Mouse (Mus musculus): ENCODE measurements around the gene Dlk2. TPM values are rescaled to one million over a fixed set of nuclear protein-coding genes. Genes with fewer than 3 reads are reported as not detected.
A peak's percentile ranks its signal among the peaks of the same experiment; 100 is the strongest.

Gene Dlk2
- polyA plus RNA-seq, 1 experiment from 2014 or later = 5.7 TPM

GRCm38 (mm10) chr17:46298220-46298913, 1.1 kb downstream of the Dlk2 start:
- peaks cover 18% of the 10 kb centered on the region for H3K4me1 ChIP-seq
- ATAC-seq (ENCODE audit: insufficient read depth, low FRiP score, low read depth) = peak; percentile 82; the same call in 1 of the 2 replicates
- peaks cover 44% of the 10 kb centered on the region for H3K27me3 ChIP-seq (replicated peaks)
- peak overlapping the region; percentile 41 for H3K9ac ChIP-seq
- no peaks in the 10 kb centered on the region for H3K9me3 ChIP-seq
- no peak overlapping the region for H3K27ac ChIP-seq
- H3K4me3 ChIP-seq (replicated peaks) = peak overlapping the region; percentile 59
- H3K36me3 ChIP-seq = no peaks in the 10 kb centered on the region
- H3K4me2 ChIP-seq = peak overlapping the region; percentile 100
- WGBS = 1% methylated on average over 48 of the region's 48 CpGs

DNA sequence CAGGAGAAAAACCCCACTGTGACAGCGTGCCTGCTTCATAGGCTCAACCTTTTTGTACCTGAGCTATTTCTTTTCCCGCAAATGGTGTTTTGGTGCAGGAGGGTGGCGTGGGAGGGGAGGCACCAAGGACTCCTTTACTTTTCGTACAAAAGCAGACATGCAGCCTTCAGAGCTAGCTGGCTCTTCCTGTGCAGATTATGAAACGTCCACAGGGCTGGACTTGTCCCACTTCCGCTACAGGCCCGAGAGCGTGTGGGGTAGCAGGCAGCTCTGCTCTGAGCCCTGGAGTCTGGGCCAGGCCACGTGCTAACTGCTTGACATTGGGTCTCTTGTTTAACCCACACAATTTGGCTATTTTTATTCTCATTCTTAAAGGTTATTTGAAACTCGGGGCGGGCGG, 4.7 kb downstream of the Dlk2 start:
- Histone ChIP-seq H3K4me3 (replicated peaks) (no peak overlapping the region), H3K27ac (no peak overlapping the region), H3K4me2 (no peak overlapping the region), H3K36me3 (no peaks in the 10 kb centered on the region), H3K4me1 (peaks cover 18% of the 10 kb centered on the region), H3K9me3 (no peaks in the 10 kb centered on the region), H3K9ac (no peak overlapping the region), H3K27me3 (replicated peaks) (peaks cover 19% of the 10 kb centered on the region)
- ATAC-seq (ENCODE audit: insufficient read depth, low FRiP score, low read depth) = no peak
- 71% methylated on average over 12 of the region's 12 CpGs for WGBS

- Histone ChIP-seq H3K27me3 (replicated peaks) (no peaks in the 10 kb centered on the region; the same call in 1 of the 2 replicates), H3K36me3 (no peaks in the 10 kb centered on the region), H3K9me3 (no peaks in the 10 kb centered on the region), H3K9ac (no peak overlapping the region), H3K4me3 (replicated peaks) (no peak overlapping the region), H3K27ac (no peak overlapping the region), H3K4me1 (no peaks in the 10 kb centered on the region), H3K4me2 (no peak overlapping the region)
- no peak for ATAC-seq (ENCODE audit: insufficient read depth, low FRiP score, low read depth)
- 87% methylated on average over 9 of the region's 9 CpGs for WGBS
These were observed 7.0 kb downstream of the Dlk2 start for GRCm38 (mm10) chr17:46304184-46304583.

DNA sequence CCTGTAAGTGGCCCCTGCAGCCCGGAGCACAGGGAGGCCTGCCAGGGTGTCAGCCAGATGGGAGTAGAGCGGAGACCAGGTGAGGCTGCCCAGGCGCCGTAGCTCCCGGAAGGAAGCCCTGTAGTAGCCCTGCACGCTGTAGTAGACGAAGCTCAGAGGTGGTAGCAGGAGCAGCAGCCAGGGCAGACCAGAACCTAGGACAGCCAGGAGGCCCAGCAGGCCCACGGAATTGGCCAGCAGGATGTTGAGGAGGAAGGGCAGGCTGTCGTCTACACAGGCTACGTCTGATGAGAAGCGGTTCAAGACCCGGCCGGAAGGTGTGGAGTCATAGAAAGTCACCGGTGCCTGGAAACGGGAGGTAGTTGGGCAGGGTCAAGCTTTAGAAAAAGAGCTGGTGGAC, 9.7 kb downstream of the Dlk2 start:
- H3K36me3 ChIP-seq = no peaks in the 10 kb centered on the region
- no peaks in the 10 kb centered on the region for H3K9me3 ChIP-seq
- no peaks in the 10 kb centered on the region for H3K27me3 ChIP-seq (replicated peaks)
- H3K4me1 ChIP-seq = no peaks in the 10 kb centered on the region
- H3K9ac ChIP-seq = no peak overlapping the region
- 90% methylated on average over 15 of the region's 15 CpGs for WGBS
- no peak for ATAC-seq (ENCODE audit: insufficient read depth, low FRiP score, low read depth)
- no peak overlapping the region for H3K27ac ChIP-seq
- no peak overlapping the region for H3K4me2 ChIP-seq
- H3K4me3 ChIP-seq (replicated peaks) = no peak overlapping the region

DNA sequence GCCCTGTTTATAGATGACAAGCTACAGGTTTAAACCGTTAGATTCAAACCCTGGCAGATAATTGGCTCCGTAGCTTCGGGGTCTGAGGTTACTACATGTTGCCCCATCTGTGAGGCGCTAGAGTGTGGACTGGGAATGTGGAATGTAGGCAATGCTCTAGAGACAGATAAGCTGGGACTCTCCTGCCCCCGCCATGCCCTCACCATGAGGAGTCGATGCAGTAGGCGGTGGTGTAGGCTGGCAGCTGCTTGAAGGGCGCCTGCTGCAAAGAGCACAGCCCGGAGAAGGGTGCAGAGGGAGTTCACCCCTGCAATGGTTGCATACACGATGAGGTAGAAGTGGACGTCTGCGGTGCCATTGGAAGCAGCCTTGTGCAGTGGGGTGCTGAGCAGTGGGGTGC, 12.6 kb downstream of the Dlk2 start:
- no peaks in the 10 kb centered on the region for H3K36me3 ChIP-seq
- WGBS = 78% methylated on average over 12 of the region's 12 CpGs
- H3K9me3 ChIP-seq = no peaks in the 10 kb centered on the region
- H3K9ac ChIP-seq = no peak overlapping the region
- H3K4me3 ChIP-seq (replicated peaks) = no peak overlapping the region
- no peak overlapping the region for H3K4me2 ChIP-seq
- no peaks in the 10 kb centered on the region for H3K4me1 ChIP-seq
- no peaks in the 10 kb centered on the region for H3K27me3 ChIP-seq (replicated peaks)
- no peak for ATAC-seq (ENCODE audit: insufficient read depth, low FRiP score, low read depth)
- H3K27ac ChIP-seq = no peak overlapping the region

GRCm38 (mm10) chr17:46310515-46310914, 13.3 kb downstream of the Dlk2 start:
- H3K27ac ChIP-seq = no peak overlapping the region
- no peaks in the 10 kb centered on the region for H3K27me3 ChIP-seq (replicated peaks)
- WGBS = 85% methylated on average over 10 of the region's 10 CpGs
- no peak overlapping the region for H3K9ac ChIP-seq
- H3K9me3 ChIP-seq = no peaks in the 10 kb centered on the region
- no peaks in the 10 kb centered on the region for H3K4me1 ChIP-seq
- H3K36me3 ChIP-seq = no peaks in the 10 kb centered on the region
- H3K4me3 ChIP-seq (replicated peaks) = no peak overlapping the region
- no peak for ATAC-seq (ENCODE audit: insufficient read depth, low FRiP score, low read depth)
- no peak overlapping the region for H3K4me2 ChIP-seq

- no peak overlapping the region for H3K4me2 ChIP-seq
- WGBS = 81% methylated on average over 9 of the region's 9 CpGs
- H3K27ac ChIP-seq = no peak overlapping the region
- no peaks in the 10 kb centered on the region for H3K4me1 ChIP-seq
- no peak overlapping the region for H3K9ac ChIP-seq
- no peak for ATAC-seq (ENCODE audit: insufficient read depth, low FRiP score, low read depth)
- H3K36me3 ChIP-seq = no peaks in the 10 kb centered on the region
- H3K9me3 ChIP-seq = no peaks in the 10 kb centered on the region
- H3K27me3 ChIP-seq (replicated peaks) = no peaks in the 10 kb centered on the region
- H3K4me3 ChIP-seq (replicated peaks) = no peak overlapping the region
These were observed 16.0 kb downstream of the Dlk2 start for GRCm38 (mm10) chr17:46313135-46313715.

DNA sequence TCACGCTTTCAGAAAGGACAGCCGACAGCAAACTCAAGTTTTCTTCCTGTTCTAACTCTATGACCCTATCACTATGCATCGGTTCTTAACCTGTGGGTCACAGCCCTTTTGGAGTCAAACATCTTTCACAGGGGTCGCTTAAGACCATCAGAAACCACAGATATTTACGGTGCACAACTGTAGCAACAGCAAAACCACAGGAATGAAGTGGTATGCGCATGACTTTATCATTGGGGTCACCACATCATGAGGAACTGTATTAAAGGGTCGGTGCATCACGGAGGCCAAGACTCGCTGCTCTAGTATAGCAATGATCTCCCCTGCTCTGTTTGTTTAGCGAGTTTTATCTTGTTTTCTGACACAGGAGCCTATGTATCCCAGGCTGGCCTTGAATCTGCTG, 18.6 kb downstream of the Dlk2 start:
- 0 out of 2 replicates have a peak, but pooled peaks cover 2% of the 10 kb centered on the region for H3K9me3 ChIP-seq
- no peaks in the 10 kb centered on the region for H3K27me3 ChIP-seq (replicated peaks)
- no peak overlapping the region for H3K4me2 ChIP-seq
- H3K9ac ChIP-seq = no peak overlapping the region
- ATAC-seq (ENCODE audit: insufficient read depth, low FRiP score, low read depth) = no peak
- WGBS = 81% methylated on average over 10 of the region's 10 CpGs
- no peaks in the 10 kb centered on the region for H3K36me3 ChIP-seq
- H3K4me3 ChIP-seq (replicated peaks) = no peak overlapping the region
- H3K27ac ChIP-seq = no peak overlapping the region
- H3K4me1 ChIP-seq = no peaks in the 10 kb centered on the region

DNA sequence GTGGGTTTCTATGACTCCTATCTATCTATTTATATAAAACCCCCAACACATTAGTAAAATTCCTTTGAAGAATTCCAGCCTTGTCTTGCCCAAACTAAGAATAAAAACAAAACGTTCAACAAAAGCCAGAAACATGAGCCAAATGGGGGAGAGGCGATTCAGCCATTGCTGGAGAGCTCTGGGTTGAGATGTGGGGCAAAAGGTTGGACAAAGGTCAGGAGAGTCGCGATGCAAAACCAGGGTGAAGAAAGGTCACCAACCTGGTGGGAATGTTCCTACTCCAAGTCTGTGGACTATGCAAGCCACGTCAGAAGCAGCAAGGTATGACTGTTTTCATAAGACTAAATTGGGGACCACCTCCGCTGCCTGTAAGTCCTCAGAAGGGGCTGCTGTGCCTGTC, 23.3 kb downstream of the Dlk2 start:
- no peak overlapping the region for H3K4me3 ChIP-seq (replicated peaks)
- no peak for ATAC-seq (ENCODE audit: insufficient read depth, low FRiP score, low read depth)
- H3K36me3 ChIP-seq = peaks cover 21% of the 10 kb centered on the region; the same call in 1 of the 2 replicates
- 59% methylated on average over 6 of the region's 6 CpGs for WGBS
- H3K9ac ChIP-seq = no peak overlapping the region
- no peaks in the 10 kb centered on the region for H3K27me3 ChIP-seq (replicated peaks)
- H3K27ac ChIP-seq = no peak overlapping the region
- no peaks in the 10 kb centered on the region for H3K4me1 ChIP-seq
- H3K9me3 ChIP-seq = 0 out of 2 replicates have a peak, but pooled peaks cover 2% of the 10 kb centered on the region
- no peak overlapping the region for H3K4me2 ChIP-seq

DNA sequence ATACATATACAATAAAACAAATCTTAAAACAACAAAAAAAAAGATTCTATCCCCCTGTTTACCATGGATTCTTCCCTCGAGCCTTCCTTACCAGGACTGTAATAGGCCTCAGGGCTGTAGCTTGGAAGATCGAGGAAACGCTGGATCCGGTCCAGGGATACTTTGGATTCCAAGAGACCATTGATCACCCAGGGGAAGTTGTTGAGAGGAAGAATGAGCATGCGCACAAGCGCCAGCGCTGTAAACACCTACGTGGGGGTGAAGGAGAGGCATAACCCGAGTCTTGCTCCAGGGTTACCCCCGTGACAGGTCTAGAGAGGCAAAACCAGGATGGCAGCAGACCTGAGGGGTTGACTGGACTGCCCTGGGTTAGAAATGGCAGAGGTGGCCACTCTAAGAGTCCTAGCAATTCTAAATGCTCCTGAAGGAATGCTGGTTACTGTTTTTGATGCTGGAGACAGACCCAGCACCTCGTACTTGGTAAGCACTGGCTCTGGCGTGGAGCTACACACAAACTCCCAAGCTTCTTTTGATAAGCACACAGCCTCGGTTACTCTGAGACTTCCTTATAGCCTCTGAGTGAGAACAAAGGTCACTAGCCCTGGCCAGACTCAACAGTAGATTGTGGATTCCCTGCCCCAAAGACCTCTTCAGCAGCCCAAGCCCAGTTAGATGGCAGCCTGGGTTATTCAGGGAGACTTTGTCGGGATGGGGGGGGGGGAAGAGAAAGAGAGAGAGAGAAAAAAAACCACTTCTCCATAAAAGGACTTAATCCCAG, 25.0 kb downstream of the Dlk2 start:
- H3K27ac ChIP-seq = no peak overlapping the region

DNA sequence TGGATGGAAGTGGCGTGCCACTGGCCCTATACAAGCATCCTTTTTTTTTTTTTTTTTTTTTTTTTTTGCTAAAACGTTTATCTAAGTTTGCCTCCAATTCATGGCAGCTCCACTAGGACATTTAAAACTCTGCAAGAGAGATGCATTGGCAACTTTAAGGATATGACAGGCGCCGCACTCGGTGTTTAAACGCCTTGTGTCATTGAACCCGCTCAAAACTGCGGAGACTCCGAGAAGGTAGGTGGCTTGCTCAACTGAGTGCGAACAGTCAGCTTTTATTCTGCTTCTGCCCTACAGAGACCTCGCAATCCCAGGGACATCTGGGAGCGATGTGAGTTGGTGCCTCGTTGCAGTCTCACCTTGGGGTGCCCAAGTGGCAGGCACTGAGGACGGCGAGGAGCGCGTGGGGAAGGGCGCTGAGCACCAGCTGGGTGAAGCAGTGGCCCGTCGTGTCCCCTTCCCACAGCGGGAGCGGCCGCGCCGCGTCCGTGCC, 30.2 kb downstream of the Dlk2 start:
- Histone ChIP-seq H3K9me3 (no peaks in the 10 kb centered on the region), H3K36me3 (peaks cover 17% of the 10 kb centered on the region; the same call in 1 of the 2 replicates), H3K9ac (peak overlapping the region; percentile 72), H3K4me1 (peaks cover 4% of the 10 kb centered on the region; the same call in 1 of the 2 replicates), H3K27ac (peak overlapping the region; percentile 98), H3K27me3 (replicated peaks) (no peaks in the 10 kb centered on the region), H3K4me3 (replicated peaks) (peak overlapping the region; percentile 70), H3K4me2 (peak overlapping the region; percentile 88)
- no peak for ATAC-seq (ENCODE audit: insufficient read depth, low FRiP score, low read depth)
- WGBS = 3% methylated on average over 27 of the region's 27 CpGs

More for the DNA sequence above, 25.0 kb downstream of the Dlk2 start:
- Histone ChIP-seq H3K27me3 (replicated peaks) (no peaks in the 10 kb centered on the region), H3K9ac (no peak overlapping the region), H3K4me1 (peaks cover 2% of the 10 kb centered on the region; the same call in 1 of the 2 replicates), H3K9me3 (0 out of 2 replicates have a peak, but pooled peaks cover 2% of the 10 kb centered on the region), H3K4me2 (no peak overlapping the region), H3K4me3 (replicated peaks) (no peak overlapping the region), H3K36me3 (peaks cover 21% of the 10 kb centered on the region; the same call in 1 of the 2 replicates)
- no peak for ATAC-seq (ENCODE audit: insufficient read depth, low FRiP score, low read depth)
- 84% methylated on average over 14 of the region's 14 CpGs for WGBS

Data from stomach, embryonic 15.5 days (tissue).